Mouse (Mus musculus) liver, embryonic 11.5 days (tissue): ENCODE results near the gene Paf1. TPM values are rescaled to one million over a fixed set of nuclear protein-coding genes. Genes with fewer than 3 reads are reported as not detected.
A peak's percentile ranks its signal among the peaks of the same experiment; 100 is the strongest.

Experiments used
- ATAC-seq: fragments of 200-750 bp; cut with Nextera tagmentation; replicated peaks from 2 replicates; pipeline ENCODE4 v1.8.0; 2017; ENCODE audit warnings: moderate number of reproducible peaks, mild to moderate bottlenecking, moderate TSS enrichment, moderate library complexity; ENCODE audit not compliant: low FRiP score
- DNase-seq: peaks from one replicate; pipeline ENCODE4 v3.0.0-alpha.2; 2017; ENCODE audit warnings: low spot score
- H3K27ac ChIP-seq: fragments of 300-500 bp; sonication (generic); 2 replicates; pipeline ENCODE4 v1.5.1; 2014; ENCODE audit warnings: mild to moderate bottlenecking, low read depth, low read length, control low read depth
- H3K27me3 ChIP-seq: fragments of 300-500 bp; sonication (generic); replicated peaks from 2 replicates; pipeline ENCODE4 v1.6.1; 2014; ENCODE audit warnings: low read length, mixed read lengths; ENCODE audit not compliant: control insufficient read depth, insufficient read depth
- H3K36me3 ChIP-seq: fragments of 300-500 bp; sonication (generic); 2 replicates; pipeline ENCODE4 v1.6.1; 2014; ENCODE audit warnings: mild to moderate bottlenecking, low read length, moderate library complexity, mixed read lengths; ENCODE audit not compliant: control insufficient read depth, insufficient read depth
- H3K4me1 ChIP-seq: fragments of 300-500 bp; sonication (generic); replicated peaks from 2 replicates; pipeline ENCODE4 v1.6.1; 2014; ENCODE audit warnings: low read length, mixed read lengths; ENCODE audit not compliant: control insufficient read depth, insufficient read depth
- H3K4me2 ChIP-seq: fragments of 300-500 bp; sonication (generic); 2 replicates; pipeline ENCODE4 v1.6.1; 2014; ENCODE audit warnings: mild to moderate bottlenecking, control low read depth, moderate library complexity
- H3K4me3 ChIP-seq: fragments of 300-500 bp; sonication (generic); 2 replicates; pipeline ENCODE4 v1.5.1; 2014; ENCODE audit warnings: low read depth, low read length, control low read depth
- H3K9ac ChIP-seq: fragments of 300-500 bp; sonication (generic); 2 replicates; pipeline ENCODE4 v1.6.1; 2014; ENCODE audit warnings: low read depth, low read length, control low read depth
- H3K9me3 ChIP-seq: fragments of 300-500 bp; sonication (generic); 2 replicates; pipeline ENCODE4 v1.6.1; 2016; ENCODE audit warnings: low read length, inconsistent platforms, mixed read lengths; ENCODE audit not compliant: control insufficient read depth
- WGBS: fragments of 180-500 bp; shearing (Covaris S2); extraction: QIAGEN DNeasy Blood & Tissue Kit; methylation state at CpG from one replicate; pipeline ENCODE4 v1.1.7; 2014; 5-methylcytosine and 5-hydroxymethylcytosine counted together
- polyA plus RNA-seq: library from polyadenylated mRNA; unstranded; fragments of >200 nt; fragmentation: Nextera tagmentation; extraction: Ambion mirVana; gene quantifications from 2 replicates; pipeline ENCODE4 v1.2.1, GENCODE M21; 2014

Gene Paf1
- polyA plus RNA-seq, 1 experiment from 2014 or later, result 58.6 TPM

- Histone ChIP-seq H3K4me3 (peak within 1 kb of the TSS; percentile 80), H3K36me3 (peaks cover 10% of the 10 kb centered on the region), H3K27me3 (no peaks in the 10 kb centered on the region), H3K27ac (peak within 1 kb of the TSS; percentile 89), H3K9ac (peak within 1 kb of the TSS; percentile 85), H3K9me3 (no peaks in the 10 kb centered on the region), H3K4me1 (peaks cover 74% of the 10 kb centered on the region), H3K4me2 (peak within 1 kb of the TSS; percentile 92)
- 35% methylated on average over 17 of the region's 17 CpGs for WGBS
- DNase-seq, result no peak
- ATAC-seq, result no peak
These were observed 12.3 kb upstream of the Paf1 start, which contains the start of gene Zfp36 for GRCm38 (mm10) chr7:28380237-28381016. Zfp36 (minus strand) TSS chr7:28380253.

GRCm38 (mm10) chr7:28381017-28381790 lies 11.5 kb upstream of the Paf1 start:
- WGBS, result 3% methylated on average over 30 of the region's 30 CpGs

GRCm38 (mm10) chr7:28381938-28382337 lies 10.8 kb upstream of the Paf1 start:
- Histone ChIP-seq H3K4me3 (peak overlapping the region; percentile 41), H3K4me2 (peak overlapping the region; percentile 92), H3K4me1 (peaks cover 67% of the 10 kb centered on the region), H3K9me3 (no peaks in the 10 kb centered on the region), H3K27me3 (no peaks in the 10 kb centered on the region), H3K9ac (peak overlapping the region; percentile 61), H3K27ac (peak overlapping the region; percentile 89), H3K36me3 (peaks cover 12% of the 10 kb centered on the region)
- ATAC-seq, result peak; percentile 38
- DNase-seq, result peak; percentile 84
- 1% methylated on average over 17 of the region's 20 CpGs for WGBS

More at GRCm38 (mm10) chr7:28381017-28381790, 11.5 kb upstream of the Paf1 start:
- Histone ChIP-seq H3K36me3 (peaks cover 12% of the 10 kb centered on the region), H3K9me3 (no peaks in the 10 kb centered on the region), H3K27ac (peak overlapping the region; percentile 89), H3K4me1 (peaks cover 72% of the 10 kb centered on the region), H3K4me2 (peak overlapping the region; percentile 92), H3K9ac (peak overlapping the region; percentile 61), H3K4me3 (peak overlapping the region; percentile 41), H3K27me3 (no peaks in the 10 kb centered on the region)
- ATAC-seq (peak; percentile 42), DNase-seq (peak; percentile 73)

DNA sequence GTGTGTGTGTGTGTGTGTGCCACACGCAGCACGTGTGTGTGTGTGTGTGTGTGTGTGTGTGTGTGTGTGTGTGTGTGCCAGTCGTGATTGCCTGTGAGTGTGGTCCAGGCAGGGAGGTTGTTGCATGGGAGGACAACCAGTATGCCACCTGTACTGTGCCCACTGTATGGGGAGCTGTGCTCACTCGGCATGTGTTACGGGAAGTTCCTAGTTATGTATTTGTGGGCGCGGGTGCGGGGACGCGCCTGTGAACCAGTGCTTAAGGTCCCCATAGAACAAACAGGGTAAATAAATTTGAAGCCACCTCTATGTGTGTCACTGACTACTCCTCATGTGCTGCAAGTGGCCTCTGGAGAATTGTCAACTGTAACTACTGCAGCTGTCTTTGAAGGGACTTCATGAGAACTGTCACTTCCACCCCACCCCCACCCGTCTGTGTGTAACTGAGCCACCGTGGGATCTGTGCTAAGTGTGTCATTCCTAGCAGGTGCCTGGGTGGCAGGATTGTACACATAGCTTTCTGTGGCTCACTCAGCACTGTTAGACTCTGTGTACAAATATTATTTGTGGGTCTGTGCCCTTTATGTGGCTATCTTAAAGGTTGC lies 10.3 kb upstream of the Paf1 start:
- H3K9ac ChIP-seq, result peak overlapping the region; percentile 61
- DNase-seq (no peak), ATAC-seq (no peak)
- H3K27ac ChIP-seq, result peak overlapping the region; percentile 89
- WGBS, result 31% methylated on average over 10 of the region's 12 CpGs
- peaks cover 12% of the 10 kb centered on the region for H3K36me3 ChIP-seq
- no peaks in the 10 kb centered on the region for H3K9me3 ChIP-seq
- no peaks in the 10 kb centered on the region for H3K27me3 ChIP-seq
- peak overlapping the region; percentile 41 for H3K4me3 ChIP-seq
- peak overlapping the region; percentile 92 for H3K4me2 ChIP-seq
- H3K4me1 ChIP-seq, result peaks cover 62% of the 10 kb centered on the region

DNA sequence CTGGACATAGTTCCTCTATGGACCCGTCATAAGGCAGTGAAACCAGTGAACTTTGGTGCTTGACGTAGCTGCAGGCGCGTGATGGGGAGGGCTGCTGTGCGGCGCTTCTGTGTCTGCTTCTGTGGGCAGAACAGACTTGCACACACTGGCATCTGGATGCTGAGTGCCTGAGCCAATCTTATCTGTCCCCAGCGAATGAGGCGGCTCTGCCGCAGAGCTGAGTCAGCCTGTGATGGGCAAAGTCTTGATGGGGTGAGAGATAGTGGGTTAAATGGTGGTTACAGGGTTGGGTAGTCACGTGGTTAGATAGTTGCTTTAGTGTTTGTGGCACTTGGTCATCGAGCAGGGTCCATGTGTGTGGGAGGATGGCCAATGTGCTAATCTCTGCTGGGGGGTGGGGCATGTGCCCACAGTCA lies 9.8 kb upstream of the Paf1 start:
- Histone ChIP-seq H3K9ac (peak overlapping the region; percentile 61), H3K4me2 (peak overlapping the region; percentile 92), H3K9me3 (no peaks in the 10 kb centered on the region), H3K27me3 (no peaks in the 10 kb centered on the region), H3K4me1 (peaks cover 56% of the 10 kb centered on the region), H3K27ac (peak overlapping the region; percentile 89), H3K4me3 (peak overlapping the region; percentile 41), H3K36me3 (peaks cover 7% of the 10 kb centered on the region)
- DNase-seq, result peak; percentile 60
- ATAC-seq, result peak; percentile 48
- WGBS, result 16% methylated on average over 11 of the region's 11 CpGs

DNA sequence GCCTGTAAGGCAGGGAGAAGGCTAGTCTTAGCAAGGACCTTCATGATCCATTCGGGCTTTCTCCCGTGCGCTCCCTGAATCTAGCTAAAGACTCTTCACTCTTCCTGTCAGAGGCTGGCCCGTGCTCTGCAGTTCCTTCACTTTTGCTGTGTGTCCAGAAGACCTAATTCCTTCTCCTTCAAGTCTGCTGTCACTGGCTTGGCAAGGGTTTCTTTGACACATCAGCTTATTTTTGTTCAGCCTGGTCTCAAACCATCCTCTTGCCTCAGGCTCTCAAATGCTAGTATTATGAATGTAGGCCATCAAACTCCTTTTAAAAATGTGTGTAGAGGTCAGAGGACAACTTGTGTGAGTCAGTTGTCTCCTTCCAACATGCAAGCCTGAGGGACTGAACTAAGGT lies 9.1 kb upstream of the Paf1 start:
- 49% methylated on average over 4 of the region's 4 CpGs for WGBS
- H3K36me3 ChIP-seq, result peaks cover 5% of the 10 kb centered on the region; the same call in 1 of the 2 replicates
- peak overlapping the region; percentile 89 for H3K27ac ChIP-seq
- peak overlapping the region; percentile 92 for H3K4me2 ChIP-seq
- H3K4me1 ChIP-seq, result peaks cover 50% of the 10 kb centered on the region
- peak overlapping the region; percentile 61; the same call in 1 of the 2 replicates for H3K9ac ChIP-seq
- H3K27me3 ChIP-seq, result no peaks in the 10 kb centered on the region
- no peak for ATAC-seq
- H3K9me3 ChIP-seq, result no peaks in the 10 kb centered on the region
- DNase-seq, result no peak
- no peak overlapping the region for H3K4me3 ChIP-seq

GRCm38 (mm10) chr7:28384162-28384561 lies 8.6 kb upstream of the Paf1 start:
- H3K9ac ChIP-seq, result no peak overlapping the region
- WGBS, result 72% methylated on average over 6 of the region's 6 CpGs
- H3K4me2 ChIP-seq, result no peak overlapping the region
- peaks cover 9% of the 10 kb centered on the region; the same call in 1 of the 2 replicates for H3K36me3 ChIP-seq
- DNase-seq (no peak), ATAC-seq (no peak)
- no peak overlapping the region for H3K4me3 ChIP-seq
- H3K27me3 ChIP-seq, result no peaks in the 10 kb centered on the region
- no peaks in the 10 kb centered on the region for H3K9me3 ChIP-seq
- 0 out of 2 replicates have a peak overlapping the region, but pooled peaks have one; percentile 89 for H3K27ac ChIP-seq
- peaks cover 46% of the 10 kb centered on the region for H3K4me1 ChIP-seq

GRCm38 (mm10) chr7:28385196-28385595 lies 7.6 kb upstream of the Paf1 start:
- DNase-seq (no peak), ATAC-seq (no peak)
- no peak overlapping the region for H3K4me3 ChIP-seq
- H3K27ac ChIP-seq, result peak overlapping the region; percentile 55
- peaks cover 16% of the 10 kb centered on the region for H3K36me3 ChIP-seq
- H3K9me3 ChIP-seq, result no peaks in the 10 kb centered on the region
- no peak overlapping the region for H3K9ac ChIP-seq
- H3K4me2 ChIP-seq, result no peak overlapping the region
- peaks cover 36% of the 10 kb centered on the region for H3K4me1 ChIP-seq
- H3K27me3 ChIP-seq, result no peaks in the 10 kb centered on the region
- 92% methylated on average over 9 of the region's 9 CpGs for WGBS
